Mouse (Mus musculus) bone marrow, adult 2 months (tissue): ENCODE measurements around the gene Zfp663. TPM values are rescaled to one million over a fixed set of nuclear protein-coding genes. Genes with fewer than 3 reads are reported as not detected.

ENCODE experiments used
- H3K27ac ChIP-seq: fragments of 200-500 bp; 2 replicates; pipeline ENCODE4 v1.5.1; 2012; ENCODE audit warnings: low read depth, mild to moderate bottlenecking, control low read depth, inconsistent platforms, low read length; ENCODE audit not compliant: control insufficient read depth, poor library complexity, insufficient read depth
- H3K4me1 ChIP-seq: fragments of 200-500 bp; 2 replicates; pipeline ENCODE4 v1.6.1; 2011; ENCODE audit warnings: low read length; ENCODE audit not compliant: control insufficient read depth, insufficient read depth
- H3K4me3 ChIP-seq: fragments of 200-500 bp; replicated peaks from 2 replicates; pipeline ENCODE3; 2011; ENCODE audit warnings: mild to moderate bottlenecking, low read depth, low read length, control low read depth; ENCODE audit not compliant: control insufficient read depth
- CTCF ChIP-seq: fragments of 200-500 bp; IDR thresholded peaks from 2 replicates; pipeline ENCODE4 v1.5.1; 2011; ENCODE audit warnings: low read length, control low read depth; ENCODE audit not compliant: control insufficient read depth, insufficient read depth
- POLR2A ChIP-seq: fragments of 200-500 bp; IDR thresholded peaks from 2 replicates; pipeline ENCODE4 v1.6.1; 2011; ENCODE audit warnings: low read depth, mild to moderate bottlenecking, control low read depth, low read length, borderline replicate concordance; ENCODE audit not compliant: control insufficient read depth
- WGBS: fragments of 180-500 bp; shearing (Covaris S2); methylation state at CpG from one replicate; pipeline ENCODE4 v1.1.7; 2018; 5-methylcytosine and 5-hydroxymethylcytosine counted together
- polyA plus RNA-seq: library from polyadenylated mRNA; stranded (reverse); fragments of >200 nt; gene quantifications from 2 replicates; pipeline ENCODE4 v1.2.4, GENCODE M21; 2011; ENCODE audit warnings: low replicate concordance; ENCODE audit not compliant: missing spikeins, insufficient read depth, insufficient read length

The Zfp663 gene
- polyA plus RNA-seq, 1 experiment = not detected

GRCm38 (mm10) chr2:165387370-165387769 lies 18.8 kb upstream of the Zfp663 start:
- H3K27ac ChIP-seq = no peak overlapping the region
- WGBS = 57% methylated on average over 4 of the region's 4 CpGs
- H3K4me3 ChIP-seq = no peak overlapping the region
- TF ChIP-seq CTCF (no peak), POLR2A (no peak)
- no peaks in the 10 kb centered on the region for H3K4me1 ChIP-seq

- 91% methylated on average over 25 of the region's 25 CpGs for whole genome bisulfite sequencing
- H3K4me1 ChIP-seq = no peaks in the 10 kb centered on the region
- H3K4me3 ChIP-seq = no peak overlapping the region
- TF ChIP-seq POLR2A (no peak), CTCF (no peak)
- no peak overlapping the region for H3K27ac ChIP-seq
These were observed 11.5 kb upstream of the Zfp663 start for GRCm38 (mm10) chr2:165380050-165380449.

GRCm38 (mm10) chr2:165376001-165376400 lies 7.5 kb upstream of the Zfp663 start:
- no peak overlapping the region for H3K27ac ChIP-seq
- TF ChIP-seq POLR2A (no peak), CTCF (no peak)
- WGBS = 31% methylated on average over 4 of the region's 4 CpGs
- H3K4me3 ChIP-seq = no peak overlapping the region
- no peaks in the 10 kb centered on the region for H3K4me1 ChIP-seq

GRCm38 (mm10) chr2:165375478-165375877 lies 6.9 kb upstream of the Zfp663 start:
- Histone ChIP-seq H3K4me1 (no peaks in the 10 kb centered on the region), H3K27ac (no peak overlapping the region), H3K4me3 (no peak overlapping the region)
- TF ChIP-seq CTCF (no peak), POLR2A (no peak)
- 74% methylated on average over 5 of the region's 5 CpGs for WGBS

GRCm38 (mm10) chr2:165371066-165371465 lies 2.5 kb upstream of the Zfp663 start:
- no peaks in the 10 kb centered on the region; the same call in 1 of the 2 replicates for H3K4me1 ChIP-seq
- no peak overlapping the region for H3K4me3 ChIP-seq
- H3K27ac ChIP-seq = no peak overlapping the region
- TF ChIP-seq CTCF (no peak), POLR2A (no peak)
- WGBS = 30% methylated on average over 3 of the region's 3 CpGs

GRCm38 (mm10) chr2:165370348-165370747 lies 1.8 kb upstream of the Zfp663 start:
- no peak overlapping the region for H3K4me3 ChIP-seq
- WGBS = 39% methylated on average over 3 of the region's 3 CpGs
- TF ChIP-seq POLR2A = no peak
- no peak for TF ChIP-seq CTCF

GRCm38 (mm10) chr2:165367868-165368439 lies 575 bp downstream of the Zfp663 start:
- TF ChIP-seq POLR2A = no peak
- no peak for TF ChIP-seq CTCF
- no peak overlapping the region for H3K4me3 ChIP-seq
- WGBS = 3% methylated on average over 13 of the region's 13 CpGs
- H3K4me1 ChIP-seq = no peaks in the 10 kb centered on the region; the same call in 1 of the 2 replicates
- H3K27ac ChIP-seq = no peak overlapping the region

More at GRCm38 (mm10) chr2:165370348-165370747, 1.8 kb upstream of the Zfp663 start:
- Histone ChIP-seq H3K4me1 (no peaks in the 10 kb centered on the region; the same call in 1 of the 2 replicates), H3K27ac (no peak overlapping the region)

GRCm38 (mm10) chr2:165367047-165367520 lies 1.4 kb downstream of the Zfp663 start:
- H3K27ac ChIP-seq = no peak overlapping the region
- TF ChIP-seq POLR2A = no peak
- no peak for TF ChIP-seq CTCF
- WGBS = 2% methylated on average over 6 of the region's 8 CpGs
- H3K4me1 ChIP-seq = no peaks in the 10 kb centered on the region; the same call in 1 of the 2 replicates
- H3K4me3 ChIP-seq = no peak overlapping the region
